Mouse (Mus musculus) stomach, embryonic 14.5 days (tissue): Measurements from ENCODE around the gene Chd2. TPM values are rescaled to one million over a fixed set of nuclear protein-coding genes. Genes with fewer than 3 reads are reported as not detected.

Source experiments
- ATAC-seq: fragments of 200-750 bp; cut with Nextera tagmentation; 2 replicates; pipeline ENCODE4 v1.8.0; 2017; ENCODE audit warnings: low read depth, moderate TSS enrichment; ENCODE audit not compliant: insufficient number of reproducible peaks, insufficient read depth, low FRiP score
- H3K27ac ChIP-seq: fragments of 300-500 bp; sonication (generic); 2 replicates; pipeline ENCODE4 v1.5.1; 2014; ENCODE audit warnings: mild to moderate bottlenecking, low read length, moderate library complexity, mixed read lengths
- H3K27me3 ChIP-seq: fragments of 300-500 bp; sonication (generic); 2 replicates; pipeline ENCODE4 v1.6.1; 2014; ENCODE audit warnings: low read length, control low read depth, mixed read lengths; ENCODE audit not compliant: control insufficient read depth, insufficient read depth
- H3K36me3 ChIP-seq: fragments of 300-500 bp; sonication (generic); 2 replicates; pipeline ENCODE4 v1.6.1; 2014; ENCODE audit warnings: mild to moderate bottlenecking, control low read depth, low read length, moderate library complexity, mixed read lengths; ENCODE audit not compliant: control insufficient read depth, insufficient read depth
- H3K4me1 ChIP-seq: fragments of 300-500 bp; sonication (generic); 2 replicates; pipeline ENCODE4 v1.6.1; 2014; ENCODE audit warnings: low read length, control low read depth, mixed read lengths; ENCODE audit not compliant: control insufficient read depth, insufficient read depth
- H3K4me2 ChIP-seq: fragments of 300-500 bp; sonication (generic); replicated peaks from 2 replicates; pipeline ENCODE4 v1.6.1; 2014; ENCODE audit warnings: low read depth, low read length, control low read depth
- H3K4me3 ChIP-seq: fragments of 300-500 bp; sonication (generic); 2 replicates; pipeline ENCODE4 v1.5.1; 2014; ENCODE audit warnings: low read depth, low read length, control low read depth
- H3K9ac ChIP-seq: fragments of 300-500 bp; sonication (generic); replicated peaks from 2 replicates; pipeline ENCODE4 v1.6.1; 2014; ENCODE audit warnings: low read depth, mild to moderate bottlenecking, control low read depth, low read length, moderate library complexity, mixed read lengths
- H3K9me3 ChIP-seq: fragments of 300-500 bp; sonication (generic); 2 replicates; pipeline ENCODE4 v1.6.1; 2016; ENCODE audit warnings: low read depth, low read length, control low read depth; ENCODE audit not compliant: control insufficient read depth
- WGBS: fragments of 180-500 bp; shearing (Covaris S2); extraction: QIAGEN DNeasy Blood & Tissue Kit; methylation state at CpG from one replicate; pipeline ENCODE4 v1.1.7; 2014; 5-methylcytosine and 5-hydroxymethylcytosine counted together
- polyA plus RNA-seq: library from polyadenylated mRNA; unstranded; fragments of >200 nt; fragmentation: Nextera tagmentation; extraction: Ambion mirVana; gene quantifications from 2 replicates; pipeline ENCODE4 v1.2.1, GENCODE M21; 2014

The Chd2 gene
- polyA plus RNA-seq, 1 experiment from 2014 or later, result 71.0 TPM

DNA sequence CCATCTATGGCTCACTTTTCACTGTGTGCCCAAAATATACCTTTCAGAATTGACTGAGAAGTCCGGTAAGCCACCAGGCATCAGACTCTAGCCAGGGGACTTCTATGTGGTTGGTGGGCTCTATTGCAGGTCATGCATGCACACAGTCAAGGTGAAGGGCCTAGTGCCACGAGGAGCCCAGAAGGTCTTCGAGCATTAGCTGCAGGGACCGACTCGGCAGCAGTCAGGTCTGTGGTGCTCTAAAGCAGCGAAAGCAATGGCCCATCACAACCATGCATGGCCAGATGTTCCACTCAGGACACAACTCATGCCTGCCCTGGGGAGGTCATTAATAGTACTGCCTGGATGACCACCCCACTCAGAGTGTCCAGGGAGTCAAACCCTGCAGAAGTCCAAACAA, 113.8 kb downstream of the Chd2 start:
- no peak overlapping the region for H3K27ac ChIP-seq
- no peaks in the 10 kb centered on the region for H3K4me1 ChIP-seq
- 92% methylated on average over 6 of the region's 6 CpGs for WGBS
- no peak overlapping the region for H3K4me3 ChIP-seq
- H3K27me3 ChIP-seq, result no peaks in the 10 kb centered on the region
- no peak for ATAC-seq
- H3K9ac ChIP-seq, result no peak overlapping the region
- H3K4me2 ChIP-seq, result no peak overlapping the region
- H3K9me3 ChIP-seq, result no peaks in the 10 kb centered on the region
- H3K36me3 ChIP-seq, result peaks cover 39% of the 10 kb centered on the region

DNA sequence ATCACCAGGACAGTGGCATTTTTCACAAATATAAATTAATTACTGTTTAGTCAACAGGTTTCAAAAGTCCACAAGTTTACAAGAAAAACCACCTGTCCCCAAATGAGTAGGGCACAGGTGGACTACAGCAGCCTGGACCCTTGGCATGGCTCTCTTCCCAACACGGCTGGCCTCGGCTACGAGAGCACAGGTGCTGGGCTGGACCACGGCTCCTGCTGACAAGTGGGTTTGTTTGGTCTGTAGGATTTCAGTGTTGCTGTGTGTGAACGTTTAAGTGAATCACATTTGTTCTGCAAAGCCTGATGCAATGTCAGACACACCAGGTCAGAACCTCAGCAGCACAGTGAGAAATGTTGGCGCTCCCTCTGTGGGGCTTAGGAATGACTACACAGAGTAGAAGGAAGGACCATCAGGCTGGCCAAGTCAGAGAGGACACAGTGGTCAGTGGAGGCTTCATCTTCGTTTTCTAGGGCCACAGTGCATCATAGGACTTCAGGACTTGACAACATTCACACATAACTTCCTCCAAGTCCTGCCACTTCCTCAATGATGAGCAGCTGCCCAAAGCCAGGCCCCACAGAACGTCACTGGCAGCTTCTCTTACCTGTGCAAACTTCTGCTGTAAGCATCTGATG, 114.8 kb downstream of the Chd2 start:
- peaks cover 4% of the 10 kb centered on the region; the same call in 1 of the 2 replicates for H3K4me1 ChIP-seq
- H3K27me3 ChIP-seq, result no peaks in the 10 kb centered on the region
- ATAC-seq, result no peak
- no peak overlapping the region for H3K4me2 ChIP-seq
- no peak overlapping the region for H3K9ac ChIP-seq
- WGBS, result 74% methylated on average over 8 of the region's 8 CpGs
- no peak overlapping the region for H3K4me3 ChIP-seq
- H3K27ac ChIP-seq, result no peak overlapping the region
- no peaks in the 10 kb centered on the region for H3K9me3 ChIP-seq
- H3K36me3 ChIP-seq, result peaks cover 39% of the 10 kb centered on the region

DNA sequence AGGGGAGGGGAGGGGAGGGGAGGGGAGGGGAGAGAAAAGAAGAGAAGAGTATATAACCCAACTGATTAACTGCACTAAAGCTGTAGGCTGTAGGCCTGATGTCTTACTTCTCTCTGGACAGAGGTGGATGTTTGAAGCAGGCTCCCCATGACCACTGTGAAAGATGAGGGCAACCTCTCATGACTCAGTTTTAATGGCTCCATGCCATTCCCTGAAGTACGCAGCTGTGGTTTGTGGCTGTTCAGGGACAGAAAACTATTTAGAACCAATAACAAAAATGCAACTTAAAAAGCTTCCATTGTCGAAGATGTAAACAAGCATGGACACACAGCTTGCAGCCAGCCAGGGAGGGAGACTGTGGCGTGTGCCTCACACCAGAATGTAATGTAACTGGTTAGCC, 115.4 kb downstream of the Chd2 start:
- WGBS, result 66% methylated on average over 3 of the region's 3 CpGs
- peaks cover 39% of the 10 kb centered on the region for H3K36me3 ChIP-seq
- H3K27ac ChIP-seq, result no peak overlapping the region
- H3K4me2 ChIP-seq, result no peak overlapping the region
- no peaks in the 10 kb centered on the region for H3K9me3 ChIP-seq
- peaks cover 10% of the 10 kb centered on the region for H3K4me1 ChIP-seq
- no peaks in the 10 kb centered on the region for H3K27me3 ChIP-seq
- H3K4me3 ChIP-seq, result no peak overlapping the region
- H3K9ac ChIP-seq, result no peak overlapping the region
- no peak for ATAC-seq

DNA sequence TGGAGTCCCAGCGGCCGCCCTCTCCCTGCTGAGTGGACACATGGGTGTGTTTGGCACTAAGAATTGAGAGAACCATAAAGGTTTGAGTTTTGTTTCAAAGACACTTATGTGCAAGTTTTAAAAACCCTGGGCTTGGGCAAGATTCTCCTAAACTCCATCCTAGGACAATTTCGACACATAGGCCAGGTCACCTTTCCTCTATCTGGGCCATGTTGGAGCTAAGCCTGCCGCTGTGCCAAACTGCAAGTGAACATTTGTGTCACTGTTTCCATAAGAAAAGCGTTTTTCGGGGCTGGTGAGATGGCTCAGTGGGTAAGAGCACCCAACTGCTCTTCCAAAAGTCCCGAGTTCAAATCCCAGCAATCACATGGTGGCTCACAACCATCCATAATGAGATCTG, 116.2 kb downstream of the Chd2 start:
- WGBS, result 92% methylated on average over 7 of the region's 7 CpGs

DNA sequence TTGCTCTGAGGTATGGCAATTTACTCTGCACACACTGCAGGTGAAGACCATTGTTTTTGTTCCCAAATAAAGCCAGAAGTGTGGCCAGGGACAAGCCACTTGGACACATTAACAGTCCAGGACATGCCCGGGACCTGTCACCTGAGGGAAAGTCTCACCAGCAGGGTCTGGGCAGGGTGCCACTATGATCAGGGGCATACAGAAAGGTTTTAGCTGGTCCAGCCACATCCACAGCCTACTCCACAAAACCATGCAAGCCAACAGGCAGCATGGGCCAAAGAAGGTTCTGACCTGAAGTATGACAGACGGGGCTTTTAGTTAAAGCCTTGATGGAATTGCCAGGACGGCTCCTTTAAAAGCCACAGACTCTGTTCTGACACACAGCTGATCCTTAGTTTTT, 116.9 kb downstream of the Chd2 start:
- H3K27ac ChIP-seq, result 0 out of 2 replicates have a peak overlapping the region, but pooled peaks have one; percentile 28
- peaks cover 36% of the 10 kb centered on the region for H3K36me3 ChIP-seq
- H3K9ac ChIP-seq, result no peak overlapping the region
- H3K27me3 ChIP-seq, result no peaks in the 10 kb centered on the region
- 52% methylated on average over 3 of the region's 3 CpGs for WGBS
- no peaks in the 10 kb centered on the region for H3K9me3 ChIP-seq
- H3K4me2 ChIP-seq, result no peak overlapping the region
- peaks cover 10% of the 10 kb centered on the region for H3K4me1 ChIP-seq
- H3K4me3 ChIP-seq, result no peak overlapping the region
- no peak for ATAC-seq

More for the DNA sequence above, 116.2 kb downstream of the Chd2 start:
- peaks cover 10% of the 10 kb centered on the region for H3K4me1 ChIP-seq
- no peak overlapping the region for H3K4me2 ChIP-seq
- H3K27ac ChIP-seq, result no peak overlapping the region
- peaks cover 38% of the 10 kb centered on the region for H3K36me3 ChIP-seq
- no peak for ATAC-seq
- H3K9ac ChIP-seq, result no peak overlapping the region
- no peaks in the 10 kb centered on the region for H3K9me3 ChIP-seq
- no peaks in the 10 kb centered on the region for H3K27me3 ChIP-seq
- H3K4me3 ChIP-seq, result no peak overlapping the region

DNA sequence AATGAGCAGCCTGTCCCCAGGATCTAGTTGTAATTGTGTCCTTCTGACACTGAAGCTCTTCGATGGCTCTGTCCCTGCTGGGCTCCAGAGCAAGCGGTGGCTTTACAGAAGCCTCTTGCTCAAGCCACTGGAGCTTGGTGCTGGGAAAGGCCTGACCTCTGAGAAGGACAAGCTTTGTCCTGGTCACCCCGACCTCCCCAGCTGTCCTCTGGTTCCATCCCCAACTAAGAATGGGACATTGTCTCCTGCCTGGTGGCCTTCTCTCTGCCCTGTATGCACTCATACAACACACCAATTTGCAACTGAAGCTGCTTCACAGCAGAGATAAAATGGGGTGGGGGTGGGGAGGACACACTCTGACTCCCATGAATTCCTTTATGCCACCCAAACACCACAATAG, 117.4 kb downstream of the Chd2 start:
- WGBS, result 72% methylated on average over 3 of the region's 3 CpGs
- H3K27ac ChIP-seq, result 0 out of 2 replicates have a peak overlapping the region, but pooled peaks have one; percentile 39

DNA sequence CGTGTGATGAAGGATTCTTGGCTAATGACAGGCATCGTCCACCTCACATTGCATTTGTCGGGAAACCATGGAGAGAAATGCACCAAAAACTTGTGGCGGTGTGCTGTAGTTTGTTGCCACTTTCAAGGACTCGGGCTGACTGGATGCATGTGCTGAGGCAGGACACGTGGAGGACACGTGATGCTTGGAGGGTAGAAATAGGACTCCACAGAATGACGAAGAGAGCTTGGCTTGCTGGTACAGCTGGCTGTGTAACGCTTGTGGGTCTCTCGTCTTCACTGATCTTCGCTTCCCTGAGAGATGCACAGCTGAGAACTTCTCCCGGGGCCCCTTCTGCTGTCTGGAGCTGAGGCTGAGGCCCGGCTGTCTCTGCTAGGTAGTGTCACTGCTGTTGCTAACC, 118.4 kb downstream of the Chd2 start:
- no peak overlapping the region for H3K27ac ChIP-seq
- no peak overlapping the region for H3K4me2 ChIP-seq
- H3K27me3 ChIP-seq, result no peaks in the 10 kb centered on the region
- ATAC-seq, result no peak
- H3K4me3 ChIP-seq, result no peak overlapping the region
- H3K9ac ChIP-seq, result no peak overlapping the region
- peaks cover 34% of the 10 kb centered on the region for H3K36me3 ChIP-seq
- WGBS, result 70% methylated on average over 13 of the region's 13 CpGs
- peaks cover 14% of the 10 kb centered on the region for H3K4me1 ChIP-seq
- no peaks in the 10 kb centered on the region for H3K9me3 ChIP-seq

More for the DNA sequence above, 117.4 kb downstream of the Chd2 start:
- no peak overlapping the region for H3K4me3 ChIP-seq
- no peak overlapping the region for H3K9ac ChIP-seq
- H3K9me3 ChIP-seq, result no peaks in the 10 kb centered on the region
- H3K4me1 ChIP-seq, result peaks cover 10% of the 10 kb centered on the region
- H3K36me3 ChIP-seq, result peaks cover 34% of the 10 kb centered on the region
- H3K27me3 ChIP-seq, result no peaks in the 10 kb centered on the region
- ATAC-seq, result no peak
- no peak overlapping the region for H3K4me2 ChIP-seq

DNA sequence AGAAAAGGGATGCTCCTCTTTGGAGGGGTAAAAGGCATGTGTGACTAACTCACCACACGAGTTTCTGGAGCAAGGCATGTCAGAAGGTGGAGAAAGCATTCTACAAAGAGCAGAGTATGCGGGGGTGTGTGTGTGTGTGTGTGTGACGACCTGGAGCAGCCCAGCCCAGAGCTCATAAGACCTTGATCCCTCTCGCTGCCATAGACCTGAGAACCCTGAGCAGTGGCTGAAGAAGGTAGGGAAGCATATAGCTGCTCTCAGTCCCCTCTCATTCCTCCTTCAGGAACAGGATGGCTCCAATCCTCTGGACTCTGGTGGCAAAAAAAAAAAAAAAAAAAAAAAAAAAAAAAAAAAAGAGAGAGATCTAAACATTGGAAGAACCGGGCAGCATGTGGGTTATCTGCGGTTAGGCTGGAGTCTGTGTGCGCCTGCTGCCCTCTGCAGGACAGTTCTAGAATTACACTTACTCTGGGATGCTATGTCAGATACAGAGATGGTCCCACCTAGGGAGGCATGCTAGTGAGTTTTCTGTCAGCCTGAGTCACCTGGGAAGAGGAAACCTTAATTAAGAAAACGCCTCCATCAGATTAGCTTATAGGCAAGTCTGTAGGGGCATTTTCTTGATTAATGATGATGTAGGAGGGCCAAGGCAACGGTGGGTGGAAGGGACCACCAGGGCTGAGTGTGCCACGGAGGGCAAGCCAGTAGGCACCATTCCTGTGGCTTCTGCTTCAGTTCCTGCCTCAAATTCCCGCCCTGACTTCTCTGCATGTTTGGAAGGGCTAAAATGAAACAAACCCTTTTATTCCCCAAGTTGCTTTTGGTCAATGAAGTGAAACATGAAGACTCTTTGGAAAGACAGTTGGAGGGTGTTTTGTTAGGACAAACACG, 119.2 kb downstream of the Chd2 start:
- 26% methylated on average over 12 of the region's 12 CpGs for WGBS
- no peak overlapping the region for H3K9ac ChIP-seq

More for the DNA sequence above, 119.2 kb downstream of the Chd2 start:
- no peak overlapping the region for H3K4me3 ChIP-seq
- ATAC-seq, result no peak; the same call in 1 of the 2 replicates
- peaks cover 35% of the 10 kb centered on the region for H3K36me3 ChIP-seq
- H3K9me3 ChIP-seq, result no peaks in the 10 kb centered on the region
- H3K27me3 ChIP-seq, result no peaks in the 10 kb centered on the region
- peaks cover 14% of the 10 kb centered on the region for H3K4me1 ChIP-seq
- H3K4me2 ChIP-seq, result no peak overlapping the region
- H3K27ac ChIP-seq, result peak overlapping the region; percentile 21; the same call in 1 of the 2 replicates
